Mouse (Mus musculus) liver, adult 2 months (tissue): ENCODE measurements around the gene Rgma. TPM values are rescaled to one million over a fixed set of nuclear protein-coding genes. Genes with fewer than 3 reads are reported as not detected.

Source experiments
- DNase-seq: peaks from one replicate; pipeline ENCODE4 v3.0.0-alpha.2; 2011; ENCODE audit warnings: low read depth, low spot score; ENCODE audit errors: extremely low read depth
- H3K27ac ChIP-seq: fragments of 200-500 bp; replicated peaks from 2 replicates; pipeline ENCODE4 v1.5.1; 2012; ENCODE audit warnings: low read depth, mild to moderate bottlenecking, control low read depth, inconsistent platforms, low read length; ENCODE audit not compliant: insufficient read depth
- H3K27me3 ChIP-seq: fragments of 200-500 bp; 2 replicates; pipeline ENCODE4 v1.6.1; 2012; ENCODE audit warnings: mild to moderate bottlenecking, moderate library complexity, low read length, inconsistent platforms; ENCODE audit not compliant: control insufficient read depth, insufficient read depth
- H3K36me3 ChIP-seq: fragments of 200-500 bp; 2 replicates; pipeline ENCODE4 v1.6.1; 2012; ENCODE audit warnings: low read length, inconsistent platforms; ENCODE audit not compliant: control insufficient read depth, insufficient read depth
- H3K4me1 ChIP-seq: fragments of 200-500 bp; 2 replicates; pipeline ENCODE4 v1.6.1; 2011; ENCODE audit warnings: low read length; ENCODE audit not compliant: control insufficient read depth, insufficient read depth
- H3K4me3 ChIP-seq: fragments of 200-500 bp; 2 replicates; pipeline ENCODE4 v1.5.1; 2011; ENCODE audit warnings: low read depth, mild to moderate bottlenecking, control low read depth, low read length, moderate library complexity; ENCODE audit not compliant: insufficient read depth
- H3K79me2 ChIP-seq: fragments of 200-500 bp; 2 replicates; pipeline ENCODE4 v1.6.1; 2012; ENCODE audit warnings: inconsistent platforms, mild to moderate bottlenecking, low read length, moderate library complexity; ENCODE audit not compliant: control insufficient read depth, insufficient read depth
- H3K9ac ChIP-seq: fragments of 200-500 bp; 2 replicates; pipeline ENCODE4 v1.6.1; 2012; ENCODE audit warnings: low read depth, mild to moderate bottlenecking, control low read depth, inconsistent platforms, low read length
- CTCF ChIP-seq: fragments of 200-500 bp; IDR thresholded peaks from 2 replicates; pipeline ENCODE4 v1.5.1; 2011; ENCODE audit warnings: low read depth, low read length, control low read depth
- POLR2A ChIP-seq: fragments of 200-500 bp; IDR thresholded peaks from 2 replicates; pipeline ENCODE4 v1.6.1; 2011; ENCODE audit warnings: low read length, control low read depth; ENCODE audit not compliant: insufficient read depth; ENCODE audit errors: extremely low read depth
- WGBS: fragments of 180-500 bp; shearing (Covaris S2); methylation state at CpG from one replicate; pipeline ENCODE4 v1.1.7; 2018; 5-methylcytosine and 5-hydroxymethylcytosine counted together
- polyA plus RNA-seq: library from polyadenylated mRNA; depleted of rRNA; stranded (reverse); fragments of >200 nt; gene quantifications from 2 replicates; pipeline ENCODE4 v1.2.3, GENCODE M21; 2012
- total RNA-seq: library from RNA; depleted of rRNA; stranded (reverse); fragments of >200 nt; gene quantifications from 2 replicates; pipeline ENCODE4 v1.2.3, GENCODE M21; 2014

The Rgma gene
- total and polyA plus RNA-seq, 2 experiments, result 0.18 to 0.28 TPM

GRCm38 (mm10) chr7:73365511-73365910, 9.8 kb upstream of the Rgma start:
- Histone ChIP-seq H3K4me1 (no peaks in the 10 kb centered on the region), H3K79me2 (no peaks in the 10 kb centered on the region), H3K27me3 (no peaks in the 10 kb centered on the region), H3K36me3 (no peaks in the 10 kb centered on the region), H3K9ac (no peak overlapping the region), H3K4me3 (no peak overlapping the region), H3K27ac (no peak overlapping the region)
- WGBS, result 70% methylated on average over 4 of the region's 4 CpGs
- TF ChIP-seq POLR2A (no peak), CTCF (no peak)
- DNase-seq, result no peak

- H3K27ac ChIP-seq, result no peak overlapping the region
- H3K9ac ChIP-seq, result no peak overlapping the region
- H3K27me3 ChIP-seq, result no peaks in the 10 kb centered on the region
- H3K79me2 ChIP-seq, result no peaks in the 10 kb centered on the region
- no peak for TF ChIP-seq POLR2A
- no peak for TF ChIP-seq CTCF
- no peaks in the 10 kb centered on the region for H3K4me1 ChIP-seq
- WGBS, result 87% methylated on average over 7 of the region's 7 CpGs
- no peak overlapping the region for H3K4me3 ChIP-seq
- no peaks in the 10 kb centered on the region for H3K36me3 ChIP-seq
- no peak for DNase-seq
Observed at GRCm38 (mm10) chr7:73365965-73366364, 9.3 kb upstream of the Rgma start.

- no peaks in the 10 kb centered on the region for H3K79me2 ChIP-seq
- no peak for DNase-seq
- H3K9ac ChIP-seq, result no peak overlapping the region
- H3K4me1 ChIP-seq, result no peaks in the 10 kb centered on the region; the same call in 1 of the 2 replicates
- no peaks in the 10 kb centered on the region for H3K27me3 ChIP-seq
- TF ChIP-seq POLR2A, result no peak
- no peak for TF ChIP-seq CTCF
- no peak overlapping the region for H3K27ac ChIP-seq
- H3K36me3 ChIP-seq, result no peaks in the 10 kb centered on the region
- H3K4me3 ChIP-seq, result no peak overlapping the region
- 91% methylated on average over 10 of the region's 10 CpGs for WGBS
Observed at GRCm38 (mm10) chr7:73367681-73368464, 7.4 kb upstream of the Rgma start.

- peaks cover under 1% of the 10 kb centered on the region for H3K4me1 ChIP-seq
Observed at GRCm38 (mm10) chr7:73369992-73370391, 5.3 kb upstream of the Rgma start.

GRCm38 (mm10) chr7:73371587-73372321, 3.6 kb upstream of the Rgma start:
- Histone ChIP-seq H3K4me1 (peaks cover 2% of the 10 kb centered on the region), H3K79me2 (no peaks in the 10 kb centered on the region), H3K27me3 (peaks cover 10% of the 10 kb centered on the region), H3K9ac (no peak overlapping the region), H3K36me3 (no peaks in the 10 kb centered on the region), H3K4me3 (no peak overlapping the region), H3K27ac (no peak overlapping the region)
- TF ChIP-seq CTCF, result no peak
- TF ChIP-seq POLR2A, result no peak
- DNase-seq, result peak; percentile 88
- 48% methylated on average over 10 of the region's 10 CpGs for WGBS

More at GRCm38 (mm10) chr7:73369992-73370391, 5.3 kb upstream of the Rgma start:
- H3K9ac ChIP-seq, result no peak overlapping the region
- no peaks in the 10 kb centered on the region for H3K36me3 ChIP-seq
- H3K27me3 ChIP-seq, result peaks cover under 1% of the 10 kb centered on the region; the same call in 1 of the 2 replicates
- DNase-seq, result no peak
- WGBS, result 87% methylated on average over 4 of the region's 4 CpGs
- no peak overlapping the region for H3K27ac ChIP-seq
- H3K4me3 ChIP-seq, result no peak overlapping the region
- no peaks in the 10 kb centered on the region for H3K79me2 ChIP-seq
- TF ChIP-seq CTCF (no peak), POLR2A (no peak)
